Mouse (Mus musculus): ENCODE results near the gene Hrasls. TPM values are rescaled to one million over a fixed set of nuclear protein-coding genes. Genes with fewer than 3 reads are reported as not detected.

Hrasls gene
- polyA plus RNA-seq (2012; rRNA removed) = 0.85 and 1.9 TPM in 2 replicates
- 1.4 and 2.7 TPM in 2 replicates for polyA plus RNA-seq (2014; fragmentation: Nextera tagmentation; extraction: Ambion mirVana)

GRCm38 (mm10) chr16:29209605-29210411 lies at the start of gene Hrasls:
TSS of gene Hrasls (plus strand) at chr16:29209695.
- Histone ChIP-seq H3K27me3 (ENCODE audit: control insufficient read depth, insufficient read depth, low read length) (peaks cover 43% of the 10 kb centered on the region), H3K9ac (ENCODE audit: low read depth, low read length, severe bottlenecking) (peak within 1 kb of the TSS; percentile 47), H3K4me3 (replicated peaks; ENCODE audit: low read length) (peak within 1 kb of the TSS; percentile 34), H3K4me1 (ENCODE audit: control insufficient read depth, insufficient read depth, low read length) (peaks cover 10% of the 10 kb centered on the region), H3K4me2 (replicated peaks; ENCODE audit: low read depth, low read length, severe bottlenecking) (peak within 1 kb of the TSS; percentile 80), H3K27ac (replicated peaks; ENCODE audit: low read depth, low read length) (no peak within 1 kb of the TSS), H3K36me3 (ENCODE audit: control insufficient read depth, insufficient read depth, low read length) (no peaks in the 10 kb centered on the region), H3K9me3 (ENCODE audit: control insufficient read depth, low read length) (no peaks in the 10 kb centered on the region)
- ATAC-seq (ENCODE audit: low FRiP score, low read depth) = peak; percentile 45; the same call in 1 of the 2 replicates
- TF ChIP-seq POLR2A (IDR thresholded peaks at IDR 0.05; ENCODE audit: borderline replicate concordance, extremely low read depth, insufficient read depth, insufficient read length) = no peak
- WGBS = under 1% methylated on average over 35 of the region's 39 CpGs
- peak; percentile 21 for DNase-seq (ENCODE audit: low spot score)

- H3K27me3 ChIP-seq (ENCODE audit: control insufficient read depth, insufficient read depth, low read length) = no peaks in the 10 kb centered on the region
- no peaks in the 10 kb centered on the region for H3K36me3 ChIP-seq (ENCODE audit: control insufficient read depth, insufficient read depth, low read length)
- ATAC-seq (ENCODE audit: low FRiP score, low read depth) (no peak), DNase-seq (ENCODE audit: low spot score) (no peak)
- no peaks in the 10 kb centered on the region for H3K4me1 ChIP-seq (ENCODE audit: control insufficient read depth, insufficient read depth, low read length)
- no peaks in the 10 kb centered on the region for H3K9me3 ChIP-seq (ENCODE audit: control insufficient read depth, low read length)
- TF ChIP-seq POLR2A (IDR thresholded peaks at IDR 0.05; ENCODE audit: borderline replicate concordance, extremely low read depth, insufficient read depth, insufficient read length) = no peak
- WGBS = 78% methylated on average over 4 of the region's 4 CpGs
- H3K27ac ChIP-seq (replicated peaks; ENCODE audit: low read depth, low read length) = no peak overlapping the region
- no peak overlapping the region for H3K4me3 ChIP-seq (replicated peaks; ENCODE audit: low read length)
- H3K4me2 ChIP-seq (replicated peaks; ENCODE audit: low read depth, low read length, severe bottlenecking) = no peak overlapping the region
- no peak overlapping the region for H3K9ac ChIP-seq (ENCODE audit: low read depth, low read length, severe bottlenecking)
Observed at GRCm38 (mm10) chr16:29162271-29162670, 47.2 kb upstream of the Hrasls start.

GRCm38 (mm10) chr16:29167051-29167450 lies 42.4 kb upstream of the Hrasls start:
- H3K9me3 ChIP-seq (ENCODE audit: control insufficient read depth, low read length) = no peaks in the 10 kb centered on the region
- H3K36me3 ChIP-seq (ENCODE audit: control insufficient read depth, insufficient read depth, low read length) = no peaks in the 10 kb centered on the region
- no peaks in the 10 kb centered on the region for H3K4me1 ChIP-seq (ENCODE audit: control insufficient read depth, insufficient read depth, low read length)
- WGBS = 38% methylated on average over 4 of the region's 4 CpGs
- ATAC-seq (ENCODE audit: low FRiP score, low read depth) (no peak), DNase-seq (ENCODE audit: low spot score) (no peak)
- no peak for TF ChIP-seq POLR2A (IDR thresholded peaks at IDR 0.05; ENCODE audit: borderline replicate concordance, extremely low read depth, insufficient read depth, insufficient read length)
- no peaks in the 10 kb centered on the region for H3K27me3 ChIP-seq (ENCODE audit: control insufficient read depth, insufficient read depth, low read length)
- no peak overlapping the region for H3K9ac ChIP-seq (ENCODE audit: low read depth, low read length, severe bottlenecking)
- H3K27ac ChIP-seq (replicated peaks; ENCODE audit: low read depth, low read length) = no peak overlapping the region
- H3K4me2 ChIP-seq (replicated peaks; ENCODE audit: low read depth, low read length, severe bottlenecking) = no peak overlapping the region
- no peak overlapping the region for H3K4me3 ChIP-seq (replicated peaks; ENCODE audit: low read length)

- no peak overlapping the region for H3K9ac ChIP-seq (ENCODE audit: low read depth, low read length, severe bottlenecking)
- no peak for TF ChIP-seq POLR2A (IDR thresholded peaks at IDR 0.05; ENCODE audit: borderline replicate concordance, extremely low read depth, insufficient read depth, insufficient read length)
- no peaks in the 10 kb centered on the region for H3K4me1 ChIP-seq (ENCODE audit: control insufficient read depth, insufficient read depth, low read length)
- no peaks in the 10 kb centered on the region for H3K9me3 ChIP-seq (ENCODE audit: control insufficient read depth, low read length)
- H3K27ac ChIP-seq (replicated peaks; ENCODE audit: low read depth, low read length) = no peak overlapping the region
- H3K27me3 ChIP-seq (ENCODE audit: control insufficient read depth, insufficient read depth, low read length) = no peaks in the 10 kb centered on the region
- no peak for DNase-seq (ENCODE audit: low spot score)
- H3K4me2 ChIP-seq (replicated peaks; ENCODE audit: low read depth, low read length, severe bottlenecking) = no peak overlapping the region
- H3K4me3 ChIP-seq (replicated peaks; ENCODE audit: low read length) = no peak overlapping the region
- 73% methylated on average over 5 of the region's 5 CpGs for WGBS
- ATAC-seq (ENCODE audit: low FRiP score, low read depth) = no peak
- no peaks in the 10 kb centered on the region for H3K36me3 ChIP-seq (ENCODE audit: control insufficient read depth, insufficient read depth, low read length)
Observed at GRCm38 (mm10) chr16:29171741-29172140, 37.8 kb upstream of the Hrasls start.

- no peak for TF ChIP-seq POLR2A (IDR thresholded peaks at IDR 0.05; ENCODE audit: borderline replicate concordance, extremely low read depth, insufficient read depth, insufficient read length)
- H3K4me3 ChIP-seq (replicated peaks; ENCODE audit: low read length) = no peak overlapping the region
- no peaks in the 10 kb centered on the region for H3K9me3 ChIP-seq (ENCODE audit: control insufficient read depth, low read length)
- H3K4me2 ChIP-seq (replicated peaks; ENCODE audit: low read depth, low read length, severe bottlenecking) = no peak overlapping the region
- no peak overlapping the region for H3K9ac ChIP-seq (ENCODE audit: low read depth, low read length, severe bottlenecking)
- DNase-seq (ENCODE audit: low spot score) (no peak), ATAC-seq (ENCODE audit: low FRiP score, low read depth) (no peak)
- WGBS = 91% methylated on average over 2 of the region's 2 CpGs
- no peaks in the 10 kb centered on the region for H3K36me3 ChIP-seq (ENCODE audit: control insufficient read depth, insufficient read depth, low read length)
- no peak overlapping the region for H3K27ac ChIP-seq (replicated peaks; ENCODE audit: low read depth, low read length)
- no peaks in the 10 kb centered on the region for H3K4me1 ChIP-seq (ENCODE audit: control insufficient read depth, insufficient read depth, low read length)
- H3K27me3 ChIP-seq (ENCODE audit: control insufficient read depth, insufficient read depth, low read length) = no peaks in the 10 kb centered on the region
Observed at GRCm38 (mm10) chr16:29173201-29173600, 36.3 kb upstream of the Hrasls start.

Data from limb, embryonic 14.5 days (tissue).